Mouse (Mus musculus): ENCODE measurements around the gene Fxyd1.

DNA sequence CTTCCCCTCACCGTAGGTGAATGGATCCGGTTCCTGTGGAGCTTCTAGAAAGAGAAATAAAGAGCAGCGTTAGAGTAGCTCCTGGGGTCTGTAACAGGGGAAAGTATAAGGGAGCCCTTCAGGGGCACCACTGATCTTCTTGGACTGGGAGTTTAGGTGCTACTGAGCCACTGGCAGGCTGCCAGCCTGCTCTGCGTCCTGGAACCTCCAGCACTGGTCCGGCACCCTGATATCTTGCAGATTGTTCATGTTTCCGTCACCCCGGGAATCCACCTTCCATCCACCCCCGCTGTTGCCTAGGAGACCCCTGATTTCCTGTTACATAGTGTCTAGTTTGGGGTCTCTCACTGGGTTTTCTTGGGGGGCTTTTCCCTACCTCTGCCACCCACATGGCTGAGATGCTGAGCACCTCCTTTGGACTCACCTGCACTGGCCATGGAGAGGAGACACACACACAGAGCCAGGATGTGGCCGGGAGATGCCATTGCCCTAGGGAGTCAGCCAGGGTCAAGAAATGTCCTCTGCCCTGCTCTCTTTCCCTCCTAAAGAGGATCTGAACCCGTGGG is 3.0 kb downstream of the Fxyd1 start:
- TF ChIP-seq POLR2A (IDR thresholded peaks at IDR 0.05; ENCODE audit: low read depth, low read length) (no peak), CTCF (conservative IDR thresholded peaks at IDR 0.05; ENCODE audit: insufficient read depth, insufficient read length, low read depth, low read length) (no peak)
